Mouse (Mus musculus): Measurements from ENCODE around the gene Dennd1b. TPM values are rescaled to one million over a fixed set of nuclear protein-coding genes. Genes with fewer than 3 reads are reported as not detected.

Dennd1b gene
- polyA plus RNA-seq, 1 experiment = 4.7 TPM

DNA sequence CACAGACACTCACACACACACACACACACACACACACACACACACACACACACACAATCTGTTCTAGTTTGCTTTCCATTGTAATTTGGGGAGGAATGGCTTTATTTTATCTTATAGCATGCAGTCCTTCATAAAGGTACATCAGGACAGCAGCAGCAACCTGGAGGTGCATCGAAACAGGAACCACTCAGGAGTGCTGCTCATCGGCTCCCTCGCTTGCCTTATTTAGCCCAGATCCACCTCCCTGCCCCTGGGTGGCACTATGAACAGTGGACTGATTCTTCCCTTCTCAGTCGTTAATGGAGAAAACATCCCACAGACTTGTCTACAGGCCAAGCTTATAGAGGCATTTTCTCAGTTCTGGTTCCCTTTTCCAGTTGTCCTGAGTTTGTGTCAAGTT lies 71.9 kb downstream of the Dennd1b start:
- TF ChIP-seq GATA1 (IDR thresholded peaks at IDR 0.05; ENCODE audit: low read length) = no peak

DNA sequence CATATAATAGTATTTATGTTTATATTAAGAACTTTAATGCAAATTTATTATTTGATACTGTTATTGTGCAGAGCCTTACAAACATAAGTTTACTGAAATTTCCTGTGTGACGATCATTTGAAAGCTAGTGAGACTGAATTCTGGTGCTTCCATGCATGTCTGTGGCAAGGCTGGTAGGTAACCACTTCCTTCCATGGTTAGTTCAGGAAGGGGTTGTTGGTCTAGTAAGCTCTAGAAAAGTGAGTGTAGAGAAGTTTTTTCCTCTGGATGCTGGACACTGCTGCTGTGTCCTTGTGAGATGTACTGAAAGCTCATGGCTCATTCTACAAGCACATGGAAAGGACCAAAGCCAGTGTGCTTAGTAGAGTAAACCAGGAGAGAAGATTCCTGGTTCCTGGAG lies 73.1 kb downstream of the Dennd1b start:
- no peak for TF ChIP-seq GATA1 (IDR thresholded peaks at IDR 0.05; ENCODE audit: low read length)

DNA sequence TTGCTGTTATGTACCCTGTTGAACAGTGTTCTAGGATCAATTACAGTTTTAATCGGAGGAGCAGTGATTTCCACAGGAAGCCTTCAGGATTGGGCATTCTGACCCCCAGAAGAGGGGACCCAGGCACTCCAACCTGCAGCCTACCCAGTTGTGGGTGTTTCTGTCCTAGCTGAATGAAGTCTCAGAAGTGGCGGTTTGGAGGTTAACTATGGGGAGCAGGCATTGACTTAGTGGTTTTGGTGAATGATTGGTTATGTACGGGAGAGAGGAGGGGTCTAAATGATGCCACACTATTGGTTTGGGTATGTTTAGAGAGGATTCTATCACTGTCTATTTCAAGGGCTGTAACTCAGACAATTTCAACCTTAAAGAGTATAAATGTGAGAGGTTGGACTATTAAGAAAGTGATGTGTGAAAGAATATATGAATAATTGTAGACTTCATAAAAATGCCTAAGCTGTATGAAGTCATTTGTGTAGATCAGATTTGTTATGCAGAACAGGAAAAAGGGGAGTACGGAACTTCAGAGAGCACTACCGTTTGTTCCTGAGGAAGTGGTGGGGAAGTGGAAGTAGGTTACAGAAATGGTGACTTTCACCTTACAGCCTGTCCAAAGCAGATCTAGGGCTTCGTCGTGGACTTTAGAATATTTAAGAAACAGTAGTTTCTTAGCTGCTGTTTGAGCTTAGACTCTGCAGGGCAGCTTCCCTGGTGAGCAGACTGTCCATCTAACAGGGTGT lies 73.7 kb downstream of the Dennd1b start:
- no peak for TF ChIP-seq GATA1 (IDR thresholded peaks at IDR 0.05; ENCODE audit: low read length)

DNA sequence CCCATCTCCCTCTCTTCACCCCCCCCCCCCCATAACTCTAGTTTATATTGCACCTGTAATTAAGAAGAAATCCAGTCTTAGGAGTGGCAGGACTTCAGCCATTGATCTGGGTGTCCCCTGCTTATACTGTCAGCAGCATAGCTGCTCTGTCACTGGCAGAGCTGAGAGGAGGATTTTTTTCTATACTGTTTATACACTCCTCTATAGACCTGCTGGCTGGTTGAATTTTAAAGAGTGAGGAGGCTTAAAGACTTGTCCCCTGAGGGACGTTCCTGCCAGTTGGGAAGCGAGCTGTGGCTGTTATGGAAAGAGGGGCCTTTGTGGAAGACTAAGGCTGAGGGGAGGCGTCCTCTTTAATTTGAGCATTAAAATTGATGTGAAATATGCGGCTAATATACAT lies 74.8 kb downstream of the Dennd1b start:
- TF ChIP-seq GATA1 (IDR thresholded peaks at IDR 0.05; ENCODE audit: low read length) = no peak

DNA sequence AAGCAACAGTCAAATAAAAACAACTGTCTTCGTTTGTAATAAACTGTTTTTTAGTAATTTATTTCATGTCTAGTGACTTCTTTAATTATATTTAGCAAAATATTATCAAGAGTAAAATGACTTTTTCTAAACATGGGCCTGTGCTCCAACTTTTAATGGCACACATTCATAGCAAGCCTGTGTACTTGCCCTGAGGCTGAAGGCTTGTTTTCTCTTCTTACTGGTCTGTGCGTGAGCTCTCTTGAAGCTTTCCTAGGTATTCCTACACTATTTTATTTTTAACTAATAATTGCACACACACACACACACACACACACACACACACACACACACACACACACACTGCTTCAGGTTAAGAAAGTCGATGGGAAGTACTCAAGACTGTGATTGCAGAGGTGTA lies 75.4 kb downstream of the Dennd1b start:
- TF ChIP-seq GATA1 (IDR thresholded peaks at IDR 0.05; ENCODE audit: low read length) = no peak

DNA sequence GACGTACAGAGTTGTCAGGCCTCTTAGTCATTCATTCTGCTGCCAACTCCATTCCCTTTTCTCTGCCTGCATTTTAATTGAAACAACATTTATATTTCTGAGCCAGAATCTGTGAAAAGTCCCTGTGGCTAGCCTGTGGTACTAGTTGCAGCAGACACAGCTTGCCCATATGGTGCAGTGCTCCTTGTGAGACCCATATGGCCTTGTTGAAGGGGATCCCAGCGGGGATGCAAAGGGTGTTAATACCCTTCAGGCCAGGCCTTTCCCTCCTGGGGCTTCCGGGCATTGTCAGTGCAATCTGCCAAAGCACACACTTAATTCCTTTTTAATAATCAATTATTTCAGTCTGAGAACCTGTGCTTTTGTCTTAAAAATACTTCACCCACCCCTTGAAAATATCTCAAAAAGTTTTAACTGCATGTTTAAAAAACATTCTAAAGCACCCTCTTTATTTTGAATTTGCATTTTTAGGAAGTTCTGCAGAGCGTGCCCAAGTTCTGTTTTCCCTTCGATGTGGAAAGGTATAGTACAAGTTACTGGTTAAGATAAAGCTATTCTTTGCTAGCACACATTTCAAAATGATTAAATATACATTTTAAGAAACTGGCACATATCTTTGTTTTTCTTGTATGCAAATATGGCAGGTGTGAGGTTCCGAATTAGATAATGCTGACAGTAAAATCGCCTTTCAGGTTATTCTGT lies 76.4 kb downstream of the Dennd1b start:
- no peak for TF ChIP-seq GATA1 (IDR thresholded peaks at IDR 0.05; ENCODE audit: low read length)

DNA sequence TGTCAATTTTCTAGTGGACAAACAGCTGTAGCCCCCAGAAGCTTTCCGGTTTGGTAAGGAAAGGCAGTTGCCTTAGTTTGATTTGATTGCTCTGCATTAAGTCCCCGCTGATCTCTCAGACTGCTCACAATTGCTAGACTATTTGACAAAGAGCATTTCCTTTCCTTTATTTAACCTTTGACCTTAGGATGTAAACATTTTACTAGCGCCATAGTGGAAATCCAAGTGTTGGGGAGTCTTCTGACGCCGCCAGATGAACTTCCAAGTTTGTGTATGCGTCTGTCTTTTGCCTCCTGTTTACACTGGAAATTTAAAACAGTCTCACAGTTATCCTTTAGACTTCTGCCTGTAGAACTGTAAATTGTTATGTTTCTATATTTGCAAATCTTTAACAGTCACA lies 85.8 kb downstream of the Dennd1b start:
- no peak for TF ChIP-seq GATA1 (IDR thresholded peaks at IDR 0.05; ENCODE audit: low read length)

GRCm38 (mm10) chr1:139049881-139050472 lies 86.7 kb downstream of the Dennd1b start:
- no peak for TF ChIP-seq GATA1 (IDR thresholded peaks at IDR 0.05; ENCODE audit: low read length)

- TF ChIP-seq GATA1 (IDR thresholded peaks at IDR 0.05; ENCODE audit: low read length) = no peak
These were observed 89.8 kb downstream of the Dennd1b start for GRCm38 (mm10) chr1:139053003-139053402.

DNA sequence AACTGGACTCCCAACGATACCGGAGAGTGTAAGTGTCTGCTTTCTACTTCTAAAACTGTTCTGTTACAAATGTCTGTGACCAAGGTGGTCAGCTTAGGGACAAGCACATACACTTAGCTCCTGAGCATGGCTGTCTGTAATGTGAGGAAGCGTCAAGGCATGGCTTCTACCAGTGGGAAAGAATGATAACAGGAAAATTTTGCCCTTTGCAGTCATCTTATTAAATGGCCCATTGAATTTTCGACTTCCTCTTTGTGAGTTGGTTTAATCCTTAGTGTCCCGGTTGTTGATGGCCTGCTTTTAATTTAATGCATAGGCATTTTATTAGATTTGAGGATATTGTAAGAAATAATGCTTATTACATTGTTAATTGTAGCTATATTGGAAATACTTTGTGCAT lies 97.1 kb downstream of the Dennd1b start:
- no peak for TF ChIP-seq GATA1 (IDR thresholded peaks at IDR 0.05; ENCODE audit: low read length)

GRCm38 (mm10) chr1:139064711-139065110 lies 101.5 kb downstream of the Dennd1b start:
- no peak for TF ChIP-seq GATA1 (IDR thresholded peaks at IDR 0.05; ENCODE audit: low read length)

GRCm38 (mm10) chr1:139067210-139067609 lies 104.0 kb downstream of the Dennd1b start:
- TF ChIP-seq GATA1 (IDR thresholded peaks at IDR 0.05; ENCODE audit: low read length) = no peak

DNA sequence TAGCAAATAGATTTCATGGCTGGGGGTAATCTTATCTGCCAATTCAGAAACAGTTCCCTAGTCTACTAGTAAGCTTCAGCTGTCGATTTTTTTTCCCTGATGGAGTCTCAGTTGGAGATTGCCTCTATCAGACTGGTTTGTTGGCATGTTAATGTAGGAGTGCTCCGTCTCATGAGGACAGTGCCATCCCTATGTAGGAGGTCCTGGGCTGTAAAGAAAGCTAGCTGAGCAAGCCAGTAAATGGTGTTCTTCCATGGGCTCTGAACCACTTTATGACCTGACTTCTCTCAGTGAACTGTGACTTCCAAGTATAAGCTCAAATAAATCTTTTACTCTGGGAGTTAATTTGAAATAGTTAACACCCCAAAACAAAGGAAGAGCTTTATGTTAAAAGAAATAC lies 107.8 kb downstream of the Dennd1b start:
- no peak for TF ChIP-seq GATA1 (IDR thresholded peaks at IDR 0.05; ENCODE audit: low read length)

DNA sequence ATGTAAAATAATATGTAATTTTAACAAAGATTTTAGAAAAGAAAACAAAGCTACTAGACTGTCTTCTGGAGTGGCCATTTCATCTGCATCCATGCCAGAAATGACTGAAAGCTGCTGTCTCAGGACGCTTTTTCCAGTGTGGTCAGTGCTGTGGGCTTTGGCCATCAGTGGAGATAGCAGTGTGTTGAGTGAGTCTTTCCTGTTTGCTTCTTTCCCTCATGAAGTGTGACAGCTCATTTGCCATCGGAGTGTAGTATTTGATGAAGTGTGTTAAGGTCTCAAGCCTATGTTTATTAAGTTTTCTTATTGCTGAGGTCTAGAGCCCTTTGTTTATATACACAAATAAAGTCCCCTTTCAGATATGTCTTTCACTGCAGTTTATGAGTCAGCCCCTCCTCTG lies 112.4 kb downstream of the Dennd1b start:
- TF ChIP-seq GATA1 (IDR thresholded peaks at IDR 0.05; ENCODE audit: low read length) = no peak

DNA sequence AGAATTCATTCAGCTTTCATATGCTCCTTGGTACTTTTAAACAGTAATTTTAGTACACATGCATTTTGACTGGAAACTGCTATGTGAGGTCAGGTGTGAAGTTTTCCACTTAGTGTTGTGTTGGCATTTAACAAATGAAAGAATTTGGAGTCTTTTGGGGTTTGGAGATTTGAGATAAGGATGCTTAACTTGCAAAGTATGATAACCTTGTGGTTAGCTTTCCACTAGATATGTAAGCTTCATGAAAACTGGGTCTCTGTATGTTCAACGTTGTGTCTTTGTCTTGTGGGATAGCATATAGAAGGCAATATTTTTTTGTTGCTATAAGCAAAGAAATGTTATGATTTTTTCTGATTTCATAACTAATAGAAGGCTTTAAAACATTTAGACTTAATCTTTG lies 114.8 kb downstream of the Dennd1b start:
- TF ChIP-seq GATA1 (IDR thresholded peaks at IDR 0.05; ENCODE audit: low read length) = no peak

DNA sequence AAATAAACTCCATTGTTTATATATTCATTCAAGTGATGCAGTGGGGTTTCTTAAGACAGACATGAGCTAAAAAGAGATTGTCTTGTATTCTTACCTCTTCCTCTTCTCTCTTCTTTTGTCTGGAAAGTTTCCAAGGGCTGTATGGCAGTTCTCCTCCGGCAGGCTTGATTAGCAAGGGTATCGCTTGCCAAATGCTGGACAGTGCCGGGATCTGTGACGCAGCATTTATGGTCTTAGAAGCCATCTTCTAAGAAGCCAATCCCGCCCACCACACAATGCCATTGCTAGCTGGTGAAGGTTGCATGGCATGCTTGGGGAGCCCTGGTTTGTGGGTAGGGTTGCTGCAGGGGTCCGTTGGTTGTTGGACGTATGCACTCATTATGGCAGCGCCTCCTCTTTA lies 115.8 kb downstream of the Dennd1b start:
- no peak for TF ChIP-seq GATA1 (IDR thresholded peaks at IDR 0.05; ENCODE audit: low read length)

- TF ChIP-seq GATA1 (IDR thresholded peaks at IDR 0.05; ENCODE audit: low read length) = no peak
These were observed 116.3 kb downstream of the Dennd1b start for GRCm38 (mm10) chr1:139079523-139079922.

All from G1E-ER4 (cell line).